Mouse (Mus musculus) splenic B cell, adult 2 months (primary cell): Measurements from ENCODE around the gene Tmem217.

Experiments used
- DNase-seq: peaks from one replicate; pipeline ENCODE4 v3.0.0-alpha.2; 2011; ENCODE audit warnings: low read depth, low spot score
- H3K27me3 ChIP-seq: 2 replicates; pipeline ENCODE4 v1.6.1; 2012; ENCODE audit warnings: mild to moderate bottlenecking, low read length, moderate library complexity, mixed read lengths; ENCODE audit not compliant: control insufficient read depth, poor library complexity, insufficient read depth, severe bottlenecking
- H3K36me3 ChIP-seq: 2 replicates; pipeline ENCODE4 v1.6.1; 2012; ENCODE audit warnings: mild to moderate bottlenecking, low read length, moderate library complexity, mixed read lengths; ENCODE audit not compliant: control insufficient read depth, poor library complexity, insufficient read depth, severe bottlenecking

The Tmem217 gene

GRCm38 (mm10) chr17:29491591-29492268, 60.5 kb downstream of the Tmem217 start:
- DNase-seq, result peak; percentile 46
- Histone ChIP-seq H3K36me3 (peaks cover 9% of the 10 kb centered on the region; the same call in 1 of the 2 replicates), H3K27me3 (no peaks in the 10 kb centered on the region)

DNA sequence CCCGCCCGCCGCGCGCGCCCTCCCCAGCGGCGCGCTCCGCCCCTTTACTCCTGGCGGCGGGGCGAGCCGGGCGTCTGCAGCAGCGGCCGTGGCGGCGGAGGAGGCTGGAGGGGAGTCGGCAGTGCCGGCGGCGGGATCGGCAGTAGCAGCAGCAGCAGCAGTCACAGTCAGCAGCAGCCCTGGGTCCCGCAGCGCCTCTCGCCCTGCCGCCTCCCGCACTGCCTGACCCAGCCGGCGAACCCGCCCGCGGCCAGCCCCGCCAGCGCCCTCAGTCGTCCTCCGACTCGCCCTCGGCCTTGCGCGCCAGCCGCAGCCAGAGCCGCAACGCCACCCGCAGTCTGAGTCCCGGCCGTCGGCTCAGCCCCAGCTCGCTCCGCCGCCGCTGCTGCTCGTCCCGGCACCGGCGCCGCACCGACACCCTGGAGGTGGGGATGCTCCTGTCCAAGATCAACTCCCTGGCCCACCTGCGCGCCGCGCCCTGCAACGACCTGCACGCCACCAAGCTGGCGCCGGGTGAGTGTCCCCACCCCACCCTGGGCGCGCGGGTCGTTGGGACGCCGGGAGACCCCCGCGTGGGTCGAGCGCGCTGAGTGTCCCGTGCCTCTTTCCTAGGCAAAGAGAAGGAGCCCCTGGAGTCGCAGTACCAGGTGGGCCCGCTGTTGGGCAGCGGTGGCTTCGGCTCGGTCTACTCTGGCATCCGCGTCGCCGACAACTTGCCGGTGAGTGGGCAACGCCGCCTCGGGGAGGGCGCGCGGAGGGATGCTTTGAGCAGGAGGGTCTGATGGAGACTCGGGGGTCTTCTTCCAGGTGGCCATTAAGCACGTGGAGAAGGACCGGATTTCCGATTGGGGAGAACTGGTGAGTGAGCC, 61.2 kb downstream of the Tmem217 start, which contains the start of gene Pim1:
Pim1 (plus strand) TSS at position 41 of the 869 bp plus-strand sequence.
- Histone ChIP-seq H3K27me3 (no peaks in the 10 kb centered on the region), H3K36me3 (peaks cover 9% of the 10 kb centered on the region; the same call in 1 of the 2 replicates)
- DNase-seq, result peak; percentile 66

- Histone ChIP-seq H3K27me3 (no peaks in the 10 kb centered on the region), H3K36me3 (peaks cover 9% of the 10 kb centered on the region; the same call in 1 of the 2 replicates)
- DNase-seq, result peak; percentile 99
Measured at GRCm38 (mm10) chr17:29489971-29490712, 62.0 kb downstream of the Tmem217 start.

DNA sequence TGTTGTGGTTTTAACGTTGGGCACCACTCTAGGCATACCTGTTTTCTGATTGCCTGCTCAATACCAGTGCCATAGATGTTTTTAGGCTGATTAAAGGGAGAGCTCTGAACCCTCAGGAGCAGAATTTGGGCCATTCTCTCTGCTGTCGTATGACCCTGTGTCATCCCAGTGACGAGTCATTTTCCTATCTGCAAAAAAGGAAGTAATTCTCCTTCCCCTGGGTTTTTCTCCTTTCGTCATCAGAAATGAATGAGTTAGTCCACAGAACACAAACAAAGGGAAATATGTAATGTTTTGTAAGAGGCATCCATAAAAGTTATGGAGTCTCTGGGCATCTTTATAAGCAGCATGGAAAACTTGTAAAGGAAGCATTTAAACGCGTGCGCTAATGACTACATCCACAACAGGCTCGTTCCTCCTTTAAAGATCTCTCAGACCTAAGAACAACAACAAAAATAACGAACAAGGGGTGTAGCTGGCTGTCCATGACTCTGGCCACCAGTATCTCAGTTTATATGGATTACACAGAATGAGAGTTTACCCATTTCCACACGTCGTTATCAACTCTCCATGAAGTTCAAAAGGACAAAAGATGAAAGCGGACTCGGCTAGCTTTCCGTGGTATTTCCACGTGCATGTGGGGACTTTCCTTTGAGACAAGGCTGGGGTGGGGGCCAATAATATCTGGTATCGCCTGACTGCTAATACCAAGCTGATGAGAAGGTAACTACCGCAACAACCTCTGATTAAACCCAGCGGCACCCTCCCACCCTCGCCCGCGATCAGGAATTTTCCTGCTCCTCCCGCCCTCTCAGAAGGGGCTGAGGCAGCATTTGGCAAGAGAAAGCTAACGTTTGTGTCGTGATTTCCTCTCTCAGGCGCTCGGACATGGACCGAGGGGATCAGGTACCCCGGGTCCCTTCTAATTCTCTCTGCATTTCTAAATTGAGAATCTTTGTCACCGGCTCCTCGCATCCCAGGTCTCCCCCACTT, 62.9 kb downstream of the Tmem217 start:
- no peaks in the 10 kb centered on the region for H3K27me3 ChIP-seq
- H3K36me3 ChIP-seq, result peaks cover 4% of the 10 kb centered on the region; the same call in 1 of the 2 replicates
- peak; percentile 78 for DNase-seq

- DNase-seq, result no peak
- Histone ChIP-seq H3K36me3 (0 out of 2 replicates have a peak, but pooled peaks cover under 1% of the 10 kb centered on the region), H3K27me3 (no peaks in the 10 kb centered on the region)
Measured at GRCm38 (mm10) chr17:29488257-29488977, 63.8 kb downstream of the Tmem217 start.

GRCm38 (mm10) chr17:29485336-29486233, 66.6 kb downstream of the Tmem217 start:
- Histone ChIP-seq H3K27me3 (no peaks in the 10 kb centered on the region), H3K36me3 (no peaks in the 10 kb centered on the region)
- no peak for DNase-seq

GRCm38 (mm10) chr17:29484431-29484830, 67.8 kb downstream of the Tmem217 start:
- no peaks in the 10 kb centered on the region for H3K27me3 ChIP-seq
- no peak for DNase-seq

GRCm38 (mm10) chr17:29483282-29483681, 68.9 kb downstream of the Tmem217 start:
- DNase-seq, result no peak

More at GRCm38 (mm10) chr17:29484431-29484830, 67.8 kb downstream of the Tmem217 start:
- no peaks in the 10 kb centered on the region for H3K36me3 ChIP-seq

DNA sequence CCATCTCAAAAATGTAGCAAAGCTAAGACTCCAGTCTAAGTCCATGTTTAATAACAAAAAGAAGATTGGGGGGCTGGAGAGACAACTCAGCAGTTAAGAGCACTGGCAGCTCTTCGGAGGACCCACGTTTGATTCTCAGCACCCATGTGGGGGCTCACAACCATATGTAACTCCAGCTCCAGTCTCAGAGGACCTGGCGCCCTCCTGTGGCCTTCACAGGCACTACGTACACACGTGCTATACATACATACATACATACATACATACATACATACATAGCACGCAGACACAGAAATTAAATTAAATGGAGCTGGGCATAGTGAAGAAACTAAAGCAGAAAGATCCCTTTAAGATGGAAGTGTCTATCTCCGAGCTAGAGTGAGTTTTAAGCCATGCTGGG, 69.6 kb downstream of the Tmem217 start:
- Histone ChIP-seq H3K27me3 (no peaks in the 10 kb centered on the region), H3K36me3 (no peaks in the 10 kb centered on the region)
- DNase-seq, result no peak

More at GRCm38 (mm10) chr17:29483282-29483681, 68.9 kb downstream of the Tmem217 start:
- Histone ChIP-seq H3K27me3 (no peaks in the 10 kb centered on the region), H3K36me3 (no peaks in the 10 kb centered on the region)

GRCm38 (mm10) chr17:29480256-29480655, 71.9 kb downstream of the Tmem217 start:
- Histone ChIP-seq H3K36me3 (no peaks in the 10 kb centered on the region), H3K27me3 (no peaks in the 10 kb centered on the region)
- DNase-seq, result no peak

DNA sequence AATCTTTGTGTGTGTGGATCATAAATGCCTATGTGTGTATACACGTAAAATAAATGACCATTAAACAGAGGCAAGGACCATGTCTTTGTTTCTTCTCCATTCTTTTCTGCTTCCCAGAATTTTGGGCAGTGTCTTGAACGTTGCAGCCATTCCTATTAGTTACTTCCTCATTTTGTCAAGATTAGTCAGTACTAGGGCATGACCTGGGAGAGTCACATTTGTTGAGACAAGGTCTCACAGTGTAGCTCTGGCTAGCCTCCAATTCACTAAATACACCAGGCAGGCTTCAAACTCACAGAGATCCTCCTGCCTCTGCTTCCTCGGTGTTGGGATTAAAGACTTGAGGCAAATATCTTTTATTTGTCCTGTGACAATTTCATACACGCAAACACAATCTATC, 73.9 kb downstream of the Tmem217 start:
- H3K36me3 ChIP-seq, result no peaks in the 10 kb centered on the region
- peak; percentile 17 for DNase-seq
- H3K27me3 ChIP-seq, result no peaks in the 10 kb centered on the region

GRCm38 (mm10) chr17:29477357-29477756, 74.8 kb downstream of the Tmem217 start:
- Histone ChIP-seq H3K36me3 (no peaks in the 10 kb centered on the region), H3K27me3 (no peaks in the 10 kb centered on the region)
- DNase-seq, result peak; percentile 74
